Mouse (Mus musculus) bone marrow macrophage, adult 2 months (primary cell): ENCODE measurements around the gene Nudt19.
"Not testable (repeated sequence)": the region's sequence is repeated elsewhere in the genome, so short reads cannot be mapped to it uniquely, and the experiment has no call there.

Experiments
- CTCF ChIP-seq: IDR thresholded peaks from 2 replicates; pipeline ENCODE4 v1.5.1; 2012; ENCODE audit warnings: low read depth, mild to moderate bottlenecking, low read length, moderate library complexity
- POLR2A ChIP-seq: IDR thresholded peaks from 2 replicates; pipeline ENCODE4 v1.6.1; 2012; ENCODE audit warnings: mild to moderate bottlenecking, low read depth, low read length, borderline replicate concordance

- not testable (repeated sequence) for TF ChIP-seq POLR2A, CTCF
These were observed 25.6 kb downstream of the Nudt19 start for GRCm38 (mm10) chr7:35530544-35530943.
